Mouse (Mus musculus) MEL (cell line): Measurements from ENCODE around the gene Cacna1c. TPM values are rescaled to one million over a fixed set of nuclear protein-coding genes. Genes with fewer than 3 reads are reported as not detected.

Source experiments
- DNase-seq: peaks from one replicate; pipeline ENCODE4 v3.0.0; 2011; ENCODE audit warnings: low read depth, low spot score
- H3K27ac ChIP-seq: 2 replicates; pipeline ENCODE4 v1.5.1; 2012; ENCODE audit warnings: low read depth, mild to moderate bottlenecking, control low read depth, low read length, moderate library complexity; ENCODE audit not compliant: control insufficient read depth
- H3K27me3 ChIP-seq, 2 experiments: fragments of 150-350 bp in 1 of 2; sonication (generic) in 1 of 2; 2 replicates each; pipeline ENCODE4 v1.6.1; 2012; ENCODE audit warnings: low read length in 2 of 2, mild to moderate bottlenecking in 2 of 2, improper control_type of control experiment in 1 of 2, moderate library complexity in 1 of 2; ENCODE audit not compliant: insufficient read depth in 2 of 2, control insufficient read depth in 1 of 2
- H3K36me3 ChIP-seq, 2 experiments: 2 replicates each; pipeline ENCODE4 v1.6.1; 2012 to 2014; ENCODE audit warnings: low read length in 2 of 2, improper control_type of control experiment in 1 of 2, inconsistent platforms in 1 of 2, mild to moderate bottlenecking in 1 of 2; ENCODE audit not compliant: insufficient read depth in 2 of 2, control insufficient read depth in 1 of 2
- H3K4me1 ChIP-seq, 2 experiments: fragments of 150-350 bp in 1 of 2; sonication (generic) in 1 of 2; 2 replicates each; pipeline ENCODE4 v1.6.1; 2012; ENCODE audit warnings: low read length in 2 of 2, improper control_type of control experiment in 1 of 2, mild to moderate bottlenecking in 1 of 2; ENCODE audit not compliant: insufficient read depth in 2 of 2, control insufficient read depth in 1 of 2
- H3K4me3 ChIP-seq, 2 experiments: fragments of 150-350 bp in 1 of 2; sonication (generic) in 1 of 2; 2 replicates each; pipeline ENCODE4 v1.5.1; 2012; ENCODE audit warnings: low read depth in 2 of 2, low read length in 2 of 2, mild to moderate bottlenecking in 2 of 2, moderate library complexity in 2 of 2, control low read depth in 1 of 2, improper control_type of control experiment in 1 of 2; ENCODE audit not compliant: control insufficient read depth in 1 of 2, insufficient read depth in 1 of 2
- H3K79me2 ChIP-seq: 2 replicates; pipeline ENCODE4 v1.6.1; 2012; ENCODE audit warnings: mild to moderate bottlenecking, low read length, moderate library complexity; ENCODE audit not compliant: control insufficient read depth, poor library complexity, insufficient read depth
- H3K9ac ChIP-seq: 2 replicates; pipeline ENCODE4 v1.6.1; 2012; ENCODE audit warnings: low read depth, mild to moderate bottlenecking, control low read depth, low read length, moderate library complexity; ENCODE audit not compliant: control insufficient read depth, poor library complexity, severe bottlenecking
- H3K9me3 ChIP-seq: fragments of 150-350 bp; sonication (generic); replicated peaks from 2 replicates; pipeline ENCODE4 v1.6.1; 2012; ENCODE audit warnings: mild to moderate bottlenecking, low read length, improper control_type of control experiment, moderate library complexity; ENCODE audit not compliant: insufficient read depth
- CTCF ChIP-seq, 3 experiments: IDR thresholded peaks in 2 of 3; conservative IDR thresholded peaks in 1 of 3; 2 replicates each; pipeline ENCODE4 v1.5.1; 2011 to 2012; ENCODE audit warnings: low read length in 3 of 3, low read depth in 2 of 3, mild to moderate bottlenecking in 2 of 3, improper control_type of control experiment in 1 of 3, inconsistent platforms in 1 of 3, mixed read lengths in 1 of 3, moderate library complexity in 1 of 3; ENCODE audit not compliant: control insufficient read depth in 1 of 3, insufficient read depth in 1 of 3, poor library complexity in 1 of 3, severe bottlenecking in 1 of 3
- E2F4 ChIP-seq: IDR thresholded peaks from 2 replicates; pipeline ENCODE4 v1.6.1; 2011; ENCODE audit warnings: low read depth, low read length, improper control_type of control experiment, borderline replicate concordance
- ELF1 ChIP-seq: IDR thresholded peaks from 2 replicates; pipeline ENCODE4 v1.6.1; 2014; ENCODE audit warnings: low read depth, mild to moderate bottlenecking, inconsistent platforms, low read length, improper control_type of control experiment, moderate library complexity
- EP300 ChIP-seq, 2 experiments: IDR thresholded peaks; 2 replicates each; pipeline ENCODE4 v1.6.1; 2011; ENCODE audit warnings: improper control_type of control experiment in 2 of 2, low read length in 2 of 2, low read depth in 1 of 2, mild to moderate bottlenecking in 1 of 2
- GABPA ChIP-seq: IDR thresholded peaks from 2 replicates; pipeline ENCODE4 v1.6.1; 2012; ENCODE audit warnings: low read depth, mild to moderate bottlenecking, inconsistent platforms, low read length, improper control_type of control experiment, moderate library complexity
- GATA1 ChIP-seq: IDR thresholded peaks from 2 replicates; pipeline ENCODE4 v1.6.1; 2011; ENCODE audit warnings: low read depth, low read length, improper control_type of control experiment
- HCFC1 ChIP-seq: IDR thresholded peaks from 2 replicates; pipeline ENCODE4 v1.6.1; 2012; ENCODE audit warnings: low read depth, mild to moderate bottlenecking, inconsistent platforms, low read length, improper control_type of control experiment, moderate library complexity
- JUND ChIP-seq: IDR thresholded peaks from 2 replicates; pipeline ENCODE4 v1.6.1; 2011; ENCODE audit warnings: low read depth, mild to moderate bottlenecking, improper control_type of control experiment, low read length
- MAX ChIP-seq: IDR thresholded peaks from 2 replicates; pipeline ENCODE4 v1.6.1; 2011; ENCODE audit warnings: low read length, improper control_type of control experiment
- MEF2A ChIP-seq: IDR thresholded peaks from 2 replicates; pipeline ENCODE4 v1.6.1; 2014; ENCODE audit warnings: low read depth, mild to moderate bottlenecking, inconsistent platforms, low read length, improper control_type of control experiment; ENCODE audit not compliant: poor library complexity, insufficient replicate concordance, severe bottlenecking; ENCODE audit errors: extremely low read depth
- MXI1 ChIP-seq: IDR thresholded peaks from 2 replicates; pipeline ENCODE4 v1.6.1; 2011; ENCODE audit warnings: mild to moderate bottlenecking, low read depth, low read length, improper control_type of control experiment
- MYC ChIP-seq: IDR thresholded peaks from 2 replicates; pipeline ENCODE4 v1.6.1; 2011; ENCODE audit warnings: low read depth, mild to moderate bottlenecking, low read length, improper control_type of control experiment, moderate library complexity
- NRF1 ChIP-seq: IDR thresholded peaks from 2 replicates; pipeline ENCODE4 v1.6.1; 2014; ENCODE audit warnings: low read depth, mild to moderate bottlenecking, inconsistent platforms, low read length, improper control_type of control experiment, moderate library complexity; ENCODE audit not compliant: poor library complexity, insufficient read depth, severe bottlenecking
- POLR2A ChIP-seq, 2 experiments: IDR thresholded peaks; 2 replicates each; pipeline ENCODE4 v1.6.1; 2011 to 2012; ENCODE audit warnings: low read length in 2 of 2, mild to moderate bottlenecking in 2 of 2, control low read depth in 1 of 2, improper control_type of control experiment in 1 of 2, low read depth in 1 of 2, moderate library complexity in 1 of 2; ENCODE audit not compliant: control insufficient read depth in 1 of 2, insufficient read depth in 1 of 2, poor library complexity in 1 of 2
- POLR2AphosphoS2 ChIP-seq: IDR thresholded peaks from 2 replicates; pipeline ENCODE4 v1.6.1; 2011; ENCODE audit warnings: low read length, improper control_type of control experiment
- POLR2AphosphoS5 ChIP-seq: IDR thresholded peaks from 2 replicates; pipeline ENCODE4 v1.6.1; 2012; ENCODE audit warnings: low read depth, borderline replicate concordance, mild to moderate bottlenecking, inconsistent platforms, low read length, moderate library complexity, mixed read lengths
- RAD21 ChIP-seq: IDR thresholded peaks from 2 replicates; pipeline ENCODE4 v1.6.1; 2011; ENCODE audit warnings: mild to moderate bottlenecking, low read depth, low read length, improper control_type of control experiment
- SIN3A ChIP-seq: IDR thresholded peaks from 2 replicates; pipeline ENCODE4 v1.6.1; 2012; ENCODE audit warnings: low read length, improper control_type of control experiment, inconsistent platforms
- SMC3 ChIP-seq: IDR thresholded peaks from 2 replicates; pipeline ENCODE4 v1.6.1; 2011; ENCODE audit warnings: low read depth, low read length, improper control_type of control experiment
- USF1 ChIP-seq: IDR thresholded peaks from 2 replicates; pipeline ENCODE4 v1.6.1; 2014; ENCODE audit warnings: low read depth, mild to moderate bottlenecking, inconsistent platforms, low read length, improper control_type of control experiment, moderate library complexity
- USF2 ChIP-seq, 2 experiments: IDR thresholded peaks; 2 replicates each; pipeline ENCODE4 v1.6.1; 2011 to 2012; ENCODE audit warnings: improper control_type of control experiment in 2 of 2, low read length in 2 of 2, borderline replicate concordance in 1 of 2, inconsistent platforms in 1 of 2, low read depth in 1 of 2, mild to moderate bottlenecking in 1 of 2; ENCODE audit not compliant: insufficient read depth in 1 of 2
- ZMIZ1 ChIP-seq: IDR thresholded peaks from 2 replicates; pipeline ENCODE4 v1.6.1; 2012; ENCODE audit warnings: low read depth, mild to moderate bottlenecking, inconsistent platforms, low read length, improper control_type of control experiment, moderate library complexity
- polyA plus RNA-seq, 2 experiments: library from polyadenylated mRNA; stranded (reverse) in 1 of 2; unstranded in 1 of 2; fragments of >175 nt in 1 of 2; fragments of >200 nt in 1 of 2; gene quantifications; 2 replicates each; pipeline versions ENCODE4 v1.2.1 to v1.2.4; 2012; ENCODE audit warnings: low replicate concordance in 2 of 2, low read depth in 1 of 2; ENCODE audit not compliant: insufficient read length in 2 of 2, insufficient read depth in 1 of 2, missing spikeins in 1 of 2
- total RNA-seq: library from RNA; depleted of rRNA; stranded (reverse); fragments of 300-350 nt; gene quantifications from 2 replicates; pipeline ENCODE4 v1.2.3, GENCODE M21; 2012

The Cacna1c gene
- total and polyA plus RNA-seq, 3 experiments: 3.4 to 4.4 TPM; not detected in 1

GRCm38 (mm10) chr6:118922328-118923211 lies 273.6 kb downstream of the Cacna1c start (continued):
- TF ChIP-seq MEF2A: no peak
- no peak for TF ChIP-seq POLR2A (IDR thresholded peaks at IDR 0.05; ENCODE audit: control insufficient read depth in 1 of 2, insufficient read depth in 1 of 2, low read depth in 1 of 2, low read length in 2 of 2, poor library complexity in 1 of 2)
- TF ChIP-seq POLR2AphosphoS2: no peak
- TF ChIP-seq NRF1: no peak
- no peak for TF ChIP-seq EP300 (IDR thresholded peaks at IDR 0.05; ENCODE audit: low read depth in 1 of 2, low read length in 2 of 2)
- no peak for TF ChIP-seq USF1
- TF ChIP-seq RAD21: peak; percentile 77
- TF ChIP-seq MAX: no peak
- TF ChIP-seq, all 39 proteins: peak for 5

- Histone ChIP-seq H3K9me3 (no peaks in the 10 kb centered on the region), H3K36me3 (no peaks in the 10 kb centered on the region), H3K4me3 (no peak overlapping the region), H3K79me2 (no peaks in the 10 kb centered on the region), H3K27ac (no peak overlapping the region), H3K9ac (no peak overlapping the region), H3K27me3 (peaks cover 0 to 12% of the 10 kb centered on the region in 2 experiments; a peak in 3 of 4 replicates), H3K4me1 (no peaks in the 10 kb centered on the region)
- TF ChIP-seq HCFC1 (no peak), GABPA (no peak), ZMIZ1 (no peak), POLR2AphosphoS5 (no peak)
- DNase-seq: no peak
These were observed 288.0 kb downstream of the Cacna1c start for GRCm38 (mm10) chr6:118908176-118908575.

GRCm38 (mm10) chr6:118907704-118908103 lies 288.5 kb downstream of the Cacna1c start:
- no peaks in the 10 kb centered on the region for H3K9me3 ChIP-seq
- TF ChIP-seq USF2 (IDR thresholded peaks at IDR 0.05; ENCODE audit: borderline replicate concordance in 1 of 2, insufficient read depth in 1 of 2, low read depth in 1 of 2, low read length in 2 of 2) (no peak), ELF1 (no peak), MXI1 (no peak), MAX (no peak), EP300 (IDR thresholded peaks at IDR 0.05; ENCODE audit: low read depth in 1 of 2, low read length in 2 of 2) (no peak), SMC3 (no peak), POLR2A (IDR thresholded peaks at IDR 0.05; ENCODE audit: control insufficient read depth in 1 of 2, insufficient read depth in 1 of 2, low read depth in 1 of 2, low read length in 2 of 2, poor library complexity in 1 of 2) (no peak), HCFC1 (no peak), SIN3A (no peak), GATA1 (no peak), E2F4 (no peak), JUND (no peak), MYC (no peak), CTCF (IDR thresholded peaks at IDR 0.05 in 2 of 3, conservative IDR thresholded peaks at IDR 0.05 in 1 of 3; ENCODE audit: control insufficient read depth in 1 of 3, insufficient read depth in 1 of 3, low read depth in 2 of 3, low read length in 3 of 3, poor library complexity in 1 of 3, severe bottlenecking in 1 of 3) (no peak)
- H3K27me3 ChIP-seq: peaks cover 0 to 12% of the 10 kb centered on the region in 2 experiments; a peak in 3 of 4 replicates

More at GRCm38 (mm10) chr6:118907704-118908103, 288.5 kb downstream of the Cacna1c start:
- Histone ChIP-seq H3K27ac (no peak overlapping the region), H3K4me1 (no peaks in the 10 kb centered on the region), H3K4me3 (no peak overlapping the region), H3K79me2 (no peaks in the 10 kb centered on the region), H3K36me3 (no peaks in the 10 kb centered on the region), H3K9ac (no peak overlapping the region)
- no peak for DNase-seq
